Mouse (Mus musculus) limb, embryonic 12.5 days (tissue): Measurements from ENCODE around the gene Lin7a. TPM values are rescaled to one million over a fixed set of nuclear protein-coding genes. Genes with fewer than 3 reads are reported as not detected.

ENCODE experiments used
- ATAC-seq: fragments of 200-750 bp; cut with Nextera tagmentation; 2 replicates; pipeline ENCODE4 v1.8.0; 2017; ENCODE audit warnings: low read depth, moderate TSS enrichment; ENCODE audit not compliant: insufficient number of reproducible peaks, insufficient read depth, low FRiP score, low TSS enrichment
- H3K27ac ChIP-seq: fragments of 300-500 bp; sonication (generic); 2 replicates; pipeline ENCODE4 v1.5.1; 2016; ENCODE audit warnings: mild to moderate bottlenecking, moderate library complexity
- H3K27me3 ChIP-seq: fragments of 300-500 bp; sonication (generic); 2 replicates; pipeline ENCODE4 v1.6.1; 2016; ENCODE audit warnings: mild to moderate bottlenecking, moderate library complexity
- H3K36me3 ChIP-seq: fragments of 300-500 bp; sonication (generic); 2 replicates; pipeline ENCODE4 v1.6.1; 2016; ENCODE audit warnings: mild to moderate bottlenecking, moderate library complexity
- H3K4me1 ChIP-seq: fragments of 300-500 bp; sonication (generic); replicated peaks from 2 replicates; pipeline ENCODE4 v1.6.1; 2016
- H3K4me2 ChIP-seq: fragments of 300-500 bp; sonication (generic); 2 replicates; pipeline ENCODE4 v1.6.1; 2016; ENCODE audit warnings: mild to moderate bottlenecking, moderate library complexity
- H3K4me3 ChIP-seq: fragments of 300-500 bp; sonication (generic); replicated peaks from 2 replicates; pipeline ENCODE4 v1.5.1; 2016; ENCODE audit warnings: mild to moderate bottlenecking
- H3K9ac ChIP-seq: fragments of 300-500 bp; sonication (generic); replicated peaks from 2 replicates; pipeline ENCODE4 v1.6.1; 2016; ENCODE audit warnings: mild to moderate bottlenecking, moderate library complexity
- H3K9me3 ChIP-seq: fragments of 300-500 bp; sonication (generic); 2 replicates; pipeline ENCODE4 v1.6.1; 2016; ENCODE audit warnings: mild to moderate bottlenecking, moderate library complexity
- WGBS: fragments of 180-500 bp; shearing (Covaris S2); methylation state at CpG from one replicate; pipeline ENCODE4 v1.1.7; 2016; 5-methylcytosine and 5-hydroxymethylcytosine counted together
- polyA plus RNA-seq: library from polyadenylated mRNA; unstranded; fragments of >200 nt; fragmentation: Nextera tagmentation; extraction: Ambion mirVana; gene quantifications from 2 replicates; pipeline ENCODE4 v1.2.1, GENCODE M21; 2016

The Lin7a gene
- polyA plus RNA-seq, 1 experiment from 2014 or later = 2.4 TPM

GRCm38 (mm10) chr10:107254656-107255055 lies 16.8 kb upstream of the Lin7a start:
- no peaks in the 10 kb centered on the region for H3K9me3 ChIP-seq
- H3K27ac ChIP-seq = no peak overlapping the region
- no peaks in the 10 kb centered on the region for H3K36me3 ChIP-seq
- no peak overlapping the region for H3K4me3 ChIP-seq
- no peak for ATAC-seq
- no peak overlapping the region for H3K4me2 ChIP-seq
- no peak overlapping the region for H3K9ac ChIP-seq
- H3K4me1 ChIP-seq = no peaks in the 10 kb centered on the region
- H3K27me3 ChIP-seq = no peaks in the 10 kb centered on the region

- no peaks in the 10 kb centered on the region for H3K9me3 ChIP-seq
- H3K4me1 ChIP-seq = no peaks in the 10 kb centered on the region
- H3K4me2 ChIP-seq = no peak overlapping the region
- WGBS = 88% methylated on average over 6 of the region's 6 CpGs
- ATAC-seq = no peak
- no peaks in the 10 kb centered on the region for H3K27me3 ChIP-seq
- no peak overlapping the region for H3K27ac ChIP-seq
- no peak overlapping the region for H3K4me3 ChIP-seq
- no peak overlapping the region for H3K9ac ChIP-seq
- no peaks in the 10 kb centered on the region for H3K36me3 ChIP-seq
Measured at GRCm38 (mm10) chr10:107255351-107256050, 16.0 kb upstream of the Lin7a start.

- H3K27me3 ChIP-seq = no peaks in the 10 kb centered on the region
- H3K4me3 ChIP-seq = no peak overlapping the region
- H3K9me3 ChIP-seq = no peaks in the 10 kb centered on the region
- no peak overlapping the region for H3K9ac ChIP-seq
- WGBS = 73% methylated on average over 5 of the region's 5 CpGs
- H3K4me2 ChIP-seq = no peak overlapping the region
- no peaks in the 10 kb centered on the region for H3K4me1 ChIP-seq
- H3K27ac ChIP-seq = no peak overlapping the region
- no peaks in the 10 kb centered on the region for H3K36me3 ChIP-seq
- ATAC-seq = no peak
Measured at GRCm38 (mm10) chr10:107256451-107256960, 15.0 kb upstream of the Lin7a start.

GRCm38 (mm10) chr10:107260428-107260827 lies 11.1 kb upstream of the Lin7a start:
- ATAC-seq = no peak
- Histone ChIP-seq H3K4me1 (no peaks in the 10 kb centered on the region), H3K4me2 (no peak overlapping the region), H3K27ac (no peak overlapping the region), H3K9ac (no peak overlapping the region), H3K4me3 (no peak overlapping the region), H3K9me3 (no peaks in the 10 kb centered on the region), H3K27me3 (no peaks in the 10 kb centered on the region), H3K36me3 (no peaks in the 10 kb centered on the region)
- 84% methylated on average over 2 of the region's 2 CpGs for WGBS

- no peak overlapping the region for H3K27ac ChIP-seq
- under 1% methylated on average over 41 of the region's 41 CpGs for WGBS
- H3K9ac ChIP-seq = peak overlapping the region; percentile 69
- peak overlapping the region; percentile 65 for H3K4me3 ChIP-seq
- H3K27me3 ChIP-seq = peaks cover 41% of the 10 kb centered on the region
- no peaks in the 10 kb centered on the region; the same call in 1 of the 2 replicates for H3K4me1 ChIP-seq
- H3K36me3 ChIP-seq = no peaks in the 10 kb centered on the region
- H3K4me2 ChIP-seq = peak overlapping the region; percentile 99
- ATAC-seq = peak; percentile 65
- H3K9me3 ChIP-seq = no peaks in the 10 kb centered on the region
Measured at GRCm38 (mm10) chr10:107272131-107272803, 781 bp downstream of the Lin7a start.

- Histone ChIP-seq H3K4me2 (peak overlapping the region; percentile 99), H3K9me3 (no peaks in the 10 kb centered on the region), H3K27ac (no peak overlapping the region), H3K36me3 (no peaks in the 10 kb centered on the region), H3K27me3 (peaks cover 41% of the 10 kb centered on the region), H3K9ac (peak overlapping the region; percentile 69), H3K4me1 (no peaks in the 10 kb centered on the region; the same call in 1 of the 2 replicates), H3K4me3 (peak overlapping the region; percentile 65)
- WGBS = 4% methylated on average over 11 of the region's 11 CpGs
- no peak for ATAC-seq
Measured at GRCm38 (mm10) chr10:107272804-107273145, 1.3 kb downstream of the Lin7a start.

GRCm38 (mm10) chr10:107273848-107274247 lies 2.4 kb downstream of the Lin7a start:
- peaks cover 41% of the 10 kb centered on the region for H3K27me3 ChIP-seq
- no peak for ATAC-seq
- no peaks in the 10 kb centered on the region for H3K36me3 ChIP-seq
- H3K4me3 ChIP-seq = no peak overlapping the region
- no peaks in the 10 kb centered on the region; the same call in 1 of the 2 replicates for H3K4me1 ChIP-seq
- H3K9me3 ChIP-seq = no peaks in the 10 kb centered on the region
- H3K27ac ChIP-seq = no peak overlapping the region
- H3K9ac ChIP-seq = no peak overlapping the region
- 40% methylated on average over 6 of the region's 6 CpGs for WGBS
- H3K4me2 ChIP-seq = no peak overlapping the region

- Histone ChIP-seq H3K27ac (no peak overlapping the region), H3K27me3 (peaks cover 41% of the 10 kb centered on the region), H3K36me3 (no peaks in the 10 kb centered on the region), H3K9ac (no peak overlapping the region), H3K4me2 (no peak overlapping the region), H3K4me3 (no peak overlapping the region), H3K9me3 (no peaks in the 10 kb centered on the region), H3K4me1 (no peaks in the 10 kb centered on the region; the same call in 1 of the 2 replicates)
- no peak for ATAC-seq
- WGBS = 48% methylated on average over 3 of the region's 3 CpGs
Measured at GRCm38 (mm10) chr10:107274785-107275184, 3.3 kb downstream of the Lin7a start.

GRCm38 (mm10) chr10:107276647-107277046 lies 5.2 kb downstream of the Lin7a start:
- Histone ChIP-seq H3K27ac (no peak overlapping the region), H3K9ac (no peak overlapping the region), H3K4me3 (no peak overlapping the region), H3K27me3 (peaks cover 26% of the 10 kb centered on the region), H3K36me3 (no peaks in the 10 kb centered on the region), H3K4me1 (no peaks in the 10 kb centered on the region; the same call in 1 of the 2 replicates), H3K4me2 (no peak overlapping the region), H3K9me3 (no peaks in the 10 kb centered on the region)
- WGBS = 88% methylated on average over 2 of the region's 2 CpGs
- ATAC-seq = no peak

GRCm38 (mm10) chr10:107293934-107294664 lies 22.6 kb downstream of the Lin7a start:
- H3K27me3 ChIP-seq = no peaks in the 10 kb centered on the region
- H3K4me3 ChIP-seq = no peak overlapping the region
- no peaks in the 10 kb centered on the region for H3K9me3 ChIP-seq
- no peaks in the 10 kb centered on the region for H3K36me3 ChIP-seq
- no peak overlapping the region for H3K9ac ChIP-seq
- H3K27ac ChIP-seq = no peak overlapping the region
- H3K4me2 ChIP-seq = no peak overlapping the region
- H3K4me1 ChIP-seq = no peaks in the 10 kb centered on the region; the same call in 1 of the 2 replicates
- ATAC-seq = no peak
- WGBS = 61% methylated on average over 7 of the region's 7 CpGs

- Histone ChIP-seq H3K4me1 (no peaks in the 10 kb centered on the region), H3K36me3 (no peaks in the 10 kb centered on the region), H3K9me3 (no peaks in the 10 kb centered on the region), H3K4me3 (no peak overlapping the region), H3K9ac (no peak overlapping the region), H3K27ac (no peak overlapping the region), H3K4me2 (no peak overlapping the region), H3K27me3 (no peaks in the 10 kb centered on the region)
- no peak for ATAC-seq
- 82% methylated on average over 2 of the region's 2 CpGs for WGBS
Measured at GRCm38 (mm10) chr10:107300587-107301248, 29.2 kb downstream of the Lin7a start.
